Mouse (Mus musculus) myocyte (in vitro differentiated cells): ENCODE measurements at regions not wholly inside any gene's neighbourhood (a gene's known extent, or its start where the extent isn't known, plus 50 kb on each side); places are given as distances from the start of the nearest gene placed in this dataset.

Experiments
- H3K27me3 ChIP-seq: one replicate; pipeline ENCODE4 v1.6.1; 2011; ENCODE audit not compliant: control insufficient read depth, insufficient read depth, insufficient read length
- H3K36me3 ChIP-seq: one replicate; pipeline ENCODE4 v1.6.1; 2011; ENCODE audit not compliant: control insufficient read depth, insufficient read depth
- H3K4me2 ChIP-seq: one replicate; pipeline ENCODE4 v1.6.1; 2011; ENCODE audit warnings: low read depth, control low read depth
- H3K4me3 ChIP-seq: one replicate; pipeline ENCODE4 v1.5.1; 2011; ENCODE audit warnings: mild to moderate bottlenecking, control low read depth, moderate library complexity
- H3K79me2 ChIP-seq: one replicate; pipeline ENCODE4 v1.6.1; 2011; ENCODE audit not compliant: control insufficient read depth, insufficient read depth
- H3ac ChIP-seq: one replicate; pipeline ENCODE4 v1.6.1; 2011; ENCODE audit not compliant: control insufficient read depth, insufficient read length
- CEBPB ChIP-seq: IDR thresholded peaks from 2 replicates; pipeline ENCODE4 v1.6.1; 2011; ENCODE audit warnings: mild to moderate bottlenecking, moderate library complexity; ENCODE audit not compliant: poor library complexity, insufficient read depth, severe bottlenecking
- E2F4 ChIP-seq: IDR thresholded peaks from one replicate; pipeline ENCODE4 v1.6.1; 2011; ENCODE audit warnings: mild to moderate bottlenecking, control low read depth, moderate library complexity; ENCODE audit not compliant: insufficient read depth
- MAX ChIP-seq: IDR thresholded peaks from one replicate; pipeline ENCODE4 v1.6.1; 2011; ENCODE audit warnings: low read depth, mild to moderate bottlenecking, control low read depth
- MYOD1 ChIP-seq, 3 experiments: IDR thresholded peaks; one replicate each; pipeline ENCODE4 v1.6.1; 2011; ENCODE audit warnings: control low read depth in 2 of 3, low read depth in 2 of 3, mild to moderate bottlenecking in 2 of 3, moderate library complexity in 1 of 3; ENCODE audit not compliant: insufficient read length in 2 of 3, control insufficient read depth in 1 of 3
- MYOG ChIP-seq, 3 experiments: IDR thresholded peaks; one replicate each; pipeline ENCODE4 v1.6.1; 2011; ENCODE audit warnings: control low read depth in 2 of 3, low read depth in 2 of 3, mild to moderate bottlenecking in 2 of 3; ENCODE audit not compliant: insufficient read length in 2 of 3, control insufficient read depth in 1 of 3, insufficient read depth in 1 of 3
- POLR2A ChIP-seq: IDR thresholded peaks from one replicate; pipeline ENCODE4 v1.6.1; 2011; ENCODE audit warnings: low read depth, mild to moderate bottlenecking, control low read depth, moderate library complexity; ENCODE audit not compliant: insufficient read length
- POLR2AphosphoS2 ChIP-seq: IDR thresholded peaks from one replicate; pipeline ENCODE4 v1.6.1; 2011; ENCODE audit warnings: low read depth, control low read depth; ENCODE audit not compliant: insufficient read length
- REST ChIP-seq: IDR thresholded peaks from one replicate; pipeline ENCODE4 v1.6.1; 2011; ENCODE audit warnings: mild to moderate bottlenecking, control low read depth, moderate library complexity; ENCODE audit not compliant: insufficient read depth, insufficient read length
- SRF ChIP-seq: IDR thresholded peaks from one replicate; pipeline ENCODE4 v1.6.1; 2011; ENCODE audit warnings: low read depth; ENCODE audit not compliant: control insufficient read depth, insufficient read length
- TCF12 ChIP-seq: IDR thresholded peaks from one replicate; pipeline ENCODE4 v1.6.1; 2011; ENCODE audit warnings: mild to moderate bottlenecking, control low read depth; ENCODE audit not compliant: poor library complexity, insufficient read depth, severe bottlenecking
- TCF3 ChIP-seq: IDR thresholded peaks from one replicate; pipeline ENCODE4 v1.6.1; 2011; ENCODE audit warnings: low read depth, control low read depth; ENCODE audit not compliant: insufficient read length
- USF1 ChIP-seq: IDR thresholded peaks from one replicate; pipeline ENCODE4 v1.6.1; 2011; ENCODE audit warnings: low read depth, mild to moderate bottlenecking, control low read depth, moderate library complexity

DNA sequence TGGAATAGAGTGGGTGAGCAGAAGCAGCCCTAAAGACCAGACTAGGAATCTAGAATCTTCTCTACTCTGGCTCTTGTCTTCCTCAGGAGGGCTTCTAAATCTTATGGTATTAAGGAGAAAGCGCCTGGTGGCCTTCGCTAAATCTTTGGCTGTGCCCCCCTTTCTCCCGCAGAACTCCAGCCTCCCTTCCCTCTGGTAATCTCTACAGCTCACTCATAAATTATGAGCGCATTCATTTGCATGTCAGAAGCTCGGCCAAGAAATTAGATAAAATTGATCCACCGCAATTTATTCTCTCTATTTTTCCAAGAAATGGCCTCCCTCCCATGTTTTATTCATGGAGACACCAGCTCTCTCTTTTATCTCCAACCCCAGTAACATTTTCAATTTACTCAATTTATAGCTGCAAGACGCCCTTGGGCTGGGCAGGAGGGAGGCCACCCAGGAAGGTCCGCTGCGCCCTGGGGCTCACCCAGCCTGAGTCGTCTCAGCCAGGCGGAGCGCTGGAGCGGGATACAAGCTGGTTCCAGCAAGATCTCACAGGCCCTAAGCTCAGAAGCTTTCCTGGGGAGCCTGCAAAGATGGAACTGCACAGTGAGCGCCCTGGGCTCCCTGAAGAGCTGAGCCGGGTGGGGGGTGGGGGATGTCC lies 52.9 kb upstream of the Zfp423 start:
- Histone ChIP-seq H3K36me3 (no peaks in the 10 kb centered on the region), H3K4me3 (no peak overlapping the region), H3ac (no peak overlapping the region), H3K79me2 (no peaks in the 10 kb centered on the region), H3K27me3 (no peaks in the 10 kb centered on the region), H3K4me2 (no peak overlapping the region)
- TF ChIP-seq TCF3 (no peak), USF1 (no peak), POLR2A (no peak), MAX (no peak), TCF12 (no peak), E2F4 (no peak), SRF (no peak), MYOG (IDR thresholded peaks at IDR 0.05; ENCODE audit: control insufficient read depth in 1 of 3, insufficient read depth in 1 of 3, insufficient read length in 2 of 3, low read depth in 2 of 3) (no peak), MYOD1 (IDR thresholded peaks at IDR 0.05; ENCODE audit: control insufficient read depth in 1 of 3, insufficient read length in 2 of 3, low read depth in 2 of 3) (no peak), POLR2AphosphoS2 (no peak), REST (no peak), CEBPB (no peak)

DNA sequence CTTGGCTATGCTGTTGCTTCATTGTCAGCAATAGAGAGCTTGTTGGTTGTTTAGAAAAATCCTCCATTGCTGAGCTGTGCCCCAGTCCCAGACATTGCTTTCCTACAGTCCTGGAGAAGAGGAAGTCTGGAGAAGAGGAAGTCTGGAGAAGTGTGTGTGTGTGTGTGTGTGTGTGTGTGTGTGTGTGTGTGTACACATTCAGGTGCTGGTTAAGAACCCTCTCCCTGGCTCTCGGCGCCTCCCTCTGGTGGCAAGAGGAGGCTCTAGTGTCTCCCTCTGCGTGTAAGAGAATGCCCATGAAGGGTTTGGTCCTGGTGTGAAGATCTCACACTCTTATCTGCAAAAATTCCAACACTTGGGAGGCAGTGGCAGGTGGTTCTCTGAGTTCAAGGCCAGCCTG lies 51.2 kb upstream of the Zfp423 start:
- H3K36me3 ChIP-seq = no peaks in the 10 kb centered on the region
- no peak for TF ChIP-seq REST
- TF ChIP-seq CEBPB = no peak
- TF ChIP-seq POLR2A = no peak
- TF ChIP-seq MYOD1 (IDR thresholded peaks at IDR 0.05; ENCODE audit: control insufficient read depth in 1 of 3, insufficient read length in 2 of 3, low read depth in 2 of 3) = no peak
- TF ChIP-seq TCF12 = no peak
- no peak for TF ChIP-seq USF1
- TF ChIP-seq POLR2AphosphoS2 = no peak
- TF ChIP-seq MAX = no peak
- TF ChIP-seq E2F4 = no peak
- no peak for TF ChIP-seq MYOG (IDR thresholded peaks at IDR 0.05; ENCODE audit: control insufficient read depth in 1 of 3, insufficient read depth in 1 of 3, insufficient read length in 2 of 3, low read depth in 2 of 3)
- no peak for TF ChIP-seq TCF3
- TF ChIP-seq SRF = no peak
- no peak overlapping the region for H3K4me2 ChIP-seq
- no peak overlapping the region for H3K4me3 ChIP-seq
- H3ac ChIP-seq = no peak overlapping the region
- no peaks in the 10 kb centered on the region for H3K27me3 ChIP-seq
- no peaks in the 10 kb centered on the region for H3K79me2 ChIP-seq

DNA sequence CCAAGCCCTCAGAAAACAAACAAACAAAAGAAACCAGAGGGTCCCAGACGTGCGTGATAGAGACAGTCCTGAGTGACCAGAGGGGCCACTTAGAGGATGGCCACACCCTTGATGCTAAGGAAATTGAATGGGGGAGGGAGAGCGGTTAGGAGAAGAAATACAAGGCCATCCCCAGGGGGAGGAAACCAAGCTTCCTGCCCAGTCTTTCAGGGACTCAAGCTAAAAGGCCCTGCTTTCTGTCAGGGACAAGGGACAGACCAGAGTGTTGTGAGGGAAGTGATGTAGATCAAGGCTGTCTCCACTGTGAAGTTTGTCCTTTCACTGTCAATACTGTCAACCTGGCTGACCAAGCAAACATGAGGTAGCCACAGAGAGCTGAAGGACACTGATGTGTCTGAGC lies 50.5 kb upstream of the Zfp423 start:
- H3K36me3 ChIP-seq = no peaks in the 10 kb centered on the region
- no peak overlapping the region for H3K4me3 ChIP-seq
- H3K4me2 ChIP-seq = no peak overlapping the region
- H3K27me3 ChIP-seq = no peaks in the 10 kb centered on the region
- no peak for TF ChIP-seq E2F4
- no peaks in the 10 kb centered on the region for H3K79me2 ChIP-seq
- H3ac ChIP-seq = no peak overlapping the region
